Mouse (Mus musculus): ENCODE results near the gene Copg1. TPM values are rescaled to one million over a fixed set of nuclear protein-coding genes. Genes with fewer than 3 reads are reported as not detected.

Gene Copg1
- polyA plus RNA-seq, 1 experiment from 2014 or later: 203 TPM

GRCm38 (mm10) chr6:87882221-87882620 is 5.4 kb upstream of the Copg1 start:
- Histone ChIP-seq H3K36me3 (ENCODE audit: control insufficient read depth, insufficient read depth, low read length) (no peaks in the 10 kb centered on the region), H3K4me3 (ENCODE audit: low read depth, low read length) (no peak overlapping the region), H3K9me3 (replicated peaks; ENCODE audit: control insufficient read depth, low read length, poor library complexity, severe bottlenecking) (no peaks in the 10 kb centered on the region), H3K27ac (ENCODE audit: low read length) (no peak overlapping the region), H3K4me1 (ENCODE audit: control insufficient read depth, insufficient read depth, low read length) (no peaks in the 10 kb centered on the region), H3K27me3 (ENCODE audit: control insufficient read depth, insufficient read depth, low read depth, low read length) (no peaks in the 10 kb centered on the region), H3K9ac (ENCODE audit: low read depth, low read length) (no peak overlapping the region), H3K4me2 (ENCODE audit: low read length) (no peak overlapping the region)
- 81% methylated on average over 3 of the region's 3 CpGs for WGBS
- ATAC-seq: no peak

GRCm38 (mm10) chr6:87882816-87883215 is 4.8 kb upstream of the Copg1 start:
- Histone ChIP-seq H3K9me3 (replicated peaks; ENCODE audit: control insufficient read depth, low read length, poor library complexity, severe bottlenecking) (no peaks in the 10 kb centered on the region), H3K27me3 (ENCODE audit: control insufficient read depth, insufficient read depth, low read depth, low read length) (no peaks in the 10 kb centered on the region), H3K4me1 (ENCODE audit: control insufficient read depth, insufficient read depth, low read length) (0 out of 2 replicates have a peak, but pooled peaks cover 2% of the 10 kb centered on the region), H3K4me3 (ENCODE audit: low read depth, low read length) (no peak overlapping the region), H3K27ac (ENCODE audit: low read length) (peak overlapping the region; percentile 5; the same call in 1 of the 2 replicates), H3K4me2 (ENCODE audit: low read length) (no peak overlapping the region), H3K9ac (ENCODE audit: low read depth, low read length) (no peak overlapping the region), H3K36me3 (ENCODE audit: control insufficient read depth, insufficient read depth, low read length) (no peaks in the 10 kb centered on the region)
- ATAC-seq: no peak; the same call in 1 of the 2 replicates
- 46% methylated on average over 4 of the region's 4 CpGs for WGBS

GRCm38 (mm10) chr6:87886721-87887120 is 893 bp upstream of the Copg1 start:
- Histone ChIP-seq H3K4me3 (ENCODE audit: low read depth, low read length) (no peak overlapping the region), H3K9ac (ENCODE audit: low read depth, low read length) (no peak overlapping the region), H3K4me1 (ENCODE audit: control insufficient read depth, insufficient read depth, low read length) (peaks cover 10% of the 10 kb centered on the region), H3K9me3 (replicated peaks; ENCODE audit: control insufficient read depth, low read length, poor library complexity, severe bottlenecking) (no peaks in the 10 kb centered on the region), H3K27ac (ENCODE audit: low read length) (no peak overlapping the region; the same call in 1 of the 2 replicates), H3K27me3 (ENCODE audit: control insufficient read depth, insufficient read depth, low read depth, low read length) (no peaks in the 10 kb centered on the region), H3K36me3 (ENCODE audit: control insufficient read depth, insufficient read depth, low read length) (peaks cover 17% of the 10 kb centered on the region), H3K4me2 (ENCODE audit: low read length) (no peak overlapping the region)
- no peak for ATAC-seq
- WGBS: 97% methylated on average over 1 of the region's 1 CpGs

GRCm38 (mm10) chr6:87893931-87894330 is 6.3 kb downstream of the Copg1 start:
- H3K4me3 ChIP-seq (ENCODE audit: low read depth, low read length): no peak overlapping the region
- no peaks in the 10 kb centered on the region for H3K9me3 ChIP-seq (replicated peaks; ENCODE audit: control insufficient read depth, low read length, poor library complexity, severe bottlenecking)
- no peak overlapping the region for H3K9ac ChIP-seq (ENCODE audit: low read depth, low read length)
- 87% methylated on average over 7 of the region's 7 CpGs for WGBS
- H3K36me3 ChIP-seq (ENCODE audit: control insufficient read depth, insufficient read depth, low read length): peaks cover 65% of the 10 kb centered on the region
- H3K27ac ChIP-seq (ENCODE audit: low read length): no peak overlapping the region
- no peaks in the 10 kb centered on the region for H3K27me3 ChIP-seq (ENCODE audit: control insufficient read depth, insufficient read depth, low read depth, low read length)
- peaks cover 1% of the 10 kb centered on the region for H3K4me1 ChIP-seq (ENCODE audit: control insufficient read depth, insufficient read depth, low read length)
- H3K4me2 ChIP-seq (ENCODE audit: low read length): no peak overlapping the region
- ATAC-seq: no peak

- Histone ChIP-seq H3K4me1 (ENCODE audit: control insufficient read depth, insufficient read depth, low read length) (no peaks in the 10 kb centered on the region), H3K4me3 (ENCODE audit: low read depth, low read length) (no peak overlapping the region), H3K9me3 (replicated peaks; ENCODE audit: control insufficient read depth, low read length, poor library complexity, severe bottlenecking) (no peaks in the 10 kb centered on the region), H3K27me3 (ENCODE audit: control insufficient read depth, insufficient read depth, low read depth, low read length) (no peaks in the 10 kb centered on the region), H3K27ac (ENCODE audit: low read length) (no peak overlapping the region), H3K36me3 (ENCODE audit: control insufficient read depth, insufficient read depth, low read length) (peaks cover 65% of the 10 kb centered on the region), H3K4me2 (ENCODE audit: low read length) (no peak overlapping the region), H3K9ac (ENCODE audit: low read depth, low read length) (no peak overlapping the region)
- no peak for ATAC-seq
- WGBS: 97% methylated on average over 10 of the region's 10 CpGs
Measured at GRCm38 (mm10) chr6:87898028-87898427, 10.4 kb downstream of the Copg1 start.

GRCm38 (mm10) chr6:87906632-87907031 is 19.0 kb downstream of the Copg1 start:
- no peak overlapping the region for H3K4me3 ChIP-seq (ENCODE audit: low read depth, low read length)
- no peak overlapping the region for H3K27ac ChIP-seq (ENCODE audit: low read length)
- H3K9me3 ChIP-seq (replicated peaks; ENCODE audit: control insufficient read depth, low read length, poor library complexity, severe bottlenecking): no peaks in the 10 kb centered on the region
- H3K4me2 ChIP-seq (ENCODE audit: low read length): no peak overlapping the region
- H3K4me1 ChIP-seq (ENCODE audit: control insufficient read depth, insufficient read depth, low read length): no peaks in the 10 kb centered on the region
- no peak overlapping the region for H3K9ac ChIP-seq (ENCODE audit: low read depth, low read length)
- H3K27me3 ChIP-seq (ENCODE audit: control insufficient read depth, insufficient read depth, low read depth, low read length): no peaks in the 10 kb centered on the region
- no peak for ATAC-seq
- WGBS: 57% methylated on average over 5 of the region's 5 CpGs
- H3K36me3 ChIP-seq (ENCODE audit: control insufficient read depth, insufficient read depth, low read length): peaks cover 61% of the 10 kb centered on the region

GRCm38 (mm10) chr6:87909181-87909580 is 21.6 kb downstream of the Copg1 start:
- H3K4me1 ChIP-seq (ENCODE audit: control insufficient read depth, insufficient read depth, low read length): no peaks in the 10 kb centered on the region
- no peaks in the 10 kb centered on the region for H3K9me3 ChIP-seq (replicated peaks; ENCODE audit: control insufficient read depth, low read length, poor library complexity, severe bottlenecking)
- no peak overlapping the region for H3K27ac ChIP-seq (ENCODE audit: low read length)
- H3K4me2 ChIP-seq (ENCODE audit: low read length): no peak overlapping the region
- 90% methylated on average over 6 of the region's 6 CpGs for WGBS
- H3K9ac ChIP-seq (ENCODE audit: low read depth, low read length): no peak overlapping the region
- H3K4me3 ChIP-seq (ENCODE audit: low read depth, low read length): no peak overlapping the region
- peaks cover 50% of the 10 kb centered on the region for H3K36me3 ChIP-seq (ENCODE audit: control insufficient read depth, insufficient read depth, low read length)
- ATAC-seq: no peak
- no peaks in the 10 kb centered on the region for H3K27me3 ChIP-seq (ENCODE audit: control insufficient read depth, insufficient read depth, low read depth, low read length)

- H3K27me3 ChIP-seq (ENCODE audit: control insufficient read depth, insufficient read depth, low read depth, low read length): no peaks in the 10 kb centered on the region
- WGBS: 90% methylated on average over 6 of the region's 6 CpGs
Measured at GRCm38 (mm10) chr6:87911559-87911958, 23.9 kb downstream of the Copg1 start.

GRCm38 (mm10) chr6:87913661-87914325 is 26.2 kb downstream of the Copg1 start, which contains the start of gene Hmces:
Gene Hmces (plus strand): TSS chr6:87913935.
- Histone ChIP-seq H3K9ac (ENCODE audit: low read depth, low read length) (peak within 1 kb of the TSS; percentile 90), H3K4me2 (ENCODE audit: low read length) (peak within 1 kb of the TSS; percentile 78), H3K9me3 (replicated peaks; ENCODE audit: control insufficient read depth, low read length, poor library complexity, severe bottlenecking) (no peaks in the 10 kb centered on the region), H3K4me1 (ENCODE audit: control insufficient read depth, insufficient read depth, low read length) (peaks cover 12% of the 10 kb centered on the region), H3K4me3 (ENCODE audit: low read depth, low read length) (peak within 1 kb of the TSS; percentile 91), H3K27ac (ENCODE audit: low read length) (peak within 1 kb of the TSS; percentile 87), H3K27me3 (ENCODE audit: control insufficient read depth, insufficient read depth, low read depth, low read length) (no peaks in the 10 kb centered on the region), H3K36me3 (ENCODE audit: control insufficient read depth, insufficient read depth, low read length) (peaks cover 38% of the 10 kb centered on the region)
- WGBS: under 1% methylated on average over 59 of the region's 62 CpGs
- peak; percentile 95 for ATAC-seq

More at GRCm38 (mm10) chr6:87911559-87911958, 23.9 kb downstream of the Copg1 start:
- Histone ChIP-seq H3K36me3 (ENCODE audit: control insufficient read depth, insufficient read depth, low read length) (peaks cover 33% of the 10 kb centered on the region), H3K4me1 (ENCODE audit: control insufficient read depth, insufficient read depth, low read length) (peaks cover 12% of the 10 kb centered on the region), H3K4me2 (ENCODE audit: low read length) (no peak overlapping the region), H3K4me3 (ENCODE audit: low read depth, low read length) (no peak overlapping the region), H3K9ac (ENCODE audit: low read depth, low read length) (no peak overlapping the region), H3K27ac (ENCODE audit: low read length) (no peak overlapping the region), H3K9me3 (replicated peaks; ENCODE audit: control insufficient read depth, low read length, poor library complexity, severe bottlenecking) (no peaks in the 10 kb centered on the region)
- ATAC-seq: no peak

All from midbrain, embryonic 16.5 days (tissue).